Mouse (Mus musculus): ENCODE measurements at regions not wholly inside any gene's neighbourhood (a gene's known extent, or its start where the extent isn't known, plus 50 kb on each side); places are given as distances from the start of the nearest gene placed in this dataset.
A peak's percentile ranks its signal among the peaks of the same experiment; 100 is the strongest.

- no peak for DNase-seq (ENCODE audit: low spot score in 2 of 2)
These were observed 244.8 kb upstream of the Adgrl2 start for GRCm38 (mm10) chr3:149235183-149235582.

- DNase-seq (ENCODE audit: low spot score in 2 of 2): no peak
These were observed 243.4 kb upstream of the Adgrl2 start for GRCm38 (mm10) chr3:149233691-149234131.

GRCm38 (mm10) chr3:149233191-149233641, 242.9 kb upstream of the Adgrl2 start:
- peak; percentile 19 to 64 for DNase-seq (ENCODE audit: low spot score in 2 of 2)

GRCm38 (mm10) chr3:149231346-149231745, 241.0 kb upstream of the Adgrl2 start:
- DNase-seq (ENCODE audit: low spot score in 2 of 2): no peak

GRCm38 (mm10) chr3:149227556-149227955, 237.2 kb upstream of the Adgrl2 start:
- no peak for DNase-seq (ENCODE audit: low spot score in 2 of 2)

DNA sequence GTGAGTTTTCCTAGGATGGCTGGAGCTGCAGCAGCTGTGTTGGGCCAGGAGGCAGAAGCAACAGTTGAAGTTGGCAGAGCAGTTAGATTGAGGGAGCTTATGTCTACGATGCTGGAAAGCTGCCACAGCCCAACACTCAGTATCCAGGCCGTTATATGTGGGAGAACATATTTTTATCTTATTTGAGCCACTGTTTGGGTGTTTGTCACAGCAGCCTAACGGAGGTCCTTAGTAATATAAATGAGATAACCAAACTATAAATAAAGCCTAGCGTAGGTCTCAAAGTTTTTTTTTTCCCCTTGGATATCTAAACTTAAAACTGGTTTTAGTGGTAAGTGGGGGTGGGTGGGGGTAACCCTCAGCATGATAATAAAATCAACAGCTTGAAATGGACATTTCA, 236.4 kb upstream of the Adgrl2 start:
- no peak for DNase-seq (ENCODE audit: low spot score in 2 of 2)

GRCm38 (mm10) chr3:149225684-149226083, 235.3 kb upstream of the Adgrl2 start:
- DNase-seq (ENCODE audit: low spot score in 2 of 2): no peak

DNA sequence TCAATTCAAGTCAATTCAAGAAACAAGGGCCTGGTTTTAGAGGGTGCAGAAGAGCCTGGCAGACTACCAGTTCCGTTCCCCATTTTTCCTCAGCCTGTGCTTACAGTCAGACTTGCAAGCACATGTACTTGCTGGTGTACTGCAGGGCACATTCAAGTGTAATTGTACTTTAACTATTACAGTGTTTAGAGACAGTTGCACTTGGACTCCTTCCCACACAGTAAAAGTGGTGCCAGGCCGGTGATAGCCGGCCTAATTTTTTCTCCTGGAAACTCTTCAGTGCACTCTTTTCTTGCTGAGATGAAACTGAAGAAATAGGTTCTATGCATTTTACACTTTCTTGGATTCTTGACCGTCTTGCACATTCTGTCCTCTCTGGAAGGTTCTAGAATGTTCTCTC, 233.9 kb upstream of the Adgrl2 start:
- no peak for DNase-seq (ENCODE audit: low spot score in 2 of 2)

DNA sequence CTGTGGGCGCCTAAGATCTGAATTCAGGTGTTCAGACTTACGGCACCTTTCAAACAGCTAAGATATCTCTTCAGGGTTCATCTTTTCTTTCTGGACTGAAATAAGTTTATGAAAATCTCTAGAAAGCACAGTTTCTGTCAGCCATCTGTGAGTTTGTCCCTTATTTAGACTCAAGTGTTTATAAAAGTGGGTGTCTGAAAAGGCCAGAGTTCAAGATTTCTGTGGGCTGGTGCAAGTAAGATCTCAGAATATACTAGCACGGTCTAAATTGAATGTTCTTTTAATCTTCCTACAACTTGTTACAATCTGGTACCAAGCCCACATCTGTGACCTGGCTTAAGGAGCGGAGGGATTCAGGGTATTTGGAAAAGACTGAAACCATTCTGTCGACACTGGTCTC, 233.4 kb upstream of the Adgrl2 start:
- no peak for DNase-seq (ENCODE audit: low spot score in 2 of 2)

- DNase-seq (ENCODE audit: low spot score in 2 of 2): no peak
These were observed 230.6 kb upstream of the Adgrl2 start for GRCm38 (mm10) chr3:149220958-149221357.

GRCm38 (mm10) chr3:149220304-149220951, 230.1 kb upstream of the Adgrl2 start:
- DNase-seq (ENCODE audit: low spot score in 2 of 2): no peak

DNA sequence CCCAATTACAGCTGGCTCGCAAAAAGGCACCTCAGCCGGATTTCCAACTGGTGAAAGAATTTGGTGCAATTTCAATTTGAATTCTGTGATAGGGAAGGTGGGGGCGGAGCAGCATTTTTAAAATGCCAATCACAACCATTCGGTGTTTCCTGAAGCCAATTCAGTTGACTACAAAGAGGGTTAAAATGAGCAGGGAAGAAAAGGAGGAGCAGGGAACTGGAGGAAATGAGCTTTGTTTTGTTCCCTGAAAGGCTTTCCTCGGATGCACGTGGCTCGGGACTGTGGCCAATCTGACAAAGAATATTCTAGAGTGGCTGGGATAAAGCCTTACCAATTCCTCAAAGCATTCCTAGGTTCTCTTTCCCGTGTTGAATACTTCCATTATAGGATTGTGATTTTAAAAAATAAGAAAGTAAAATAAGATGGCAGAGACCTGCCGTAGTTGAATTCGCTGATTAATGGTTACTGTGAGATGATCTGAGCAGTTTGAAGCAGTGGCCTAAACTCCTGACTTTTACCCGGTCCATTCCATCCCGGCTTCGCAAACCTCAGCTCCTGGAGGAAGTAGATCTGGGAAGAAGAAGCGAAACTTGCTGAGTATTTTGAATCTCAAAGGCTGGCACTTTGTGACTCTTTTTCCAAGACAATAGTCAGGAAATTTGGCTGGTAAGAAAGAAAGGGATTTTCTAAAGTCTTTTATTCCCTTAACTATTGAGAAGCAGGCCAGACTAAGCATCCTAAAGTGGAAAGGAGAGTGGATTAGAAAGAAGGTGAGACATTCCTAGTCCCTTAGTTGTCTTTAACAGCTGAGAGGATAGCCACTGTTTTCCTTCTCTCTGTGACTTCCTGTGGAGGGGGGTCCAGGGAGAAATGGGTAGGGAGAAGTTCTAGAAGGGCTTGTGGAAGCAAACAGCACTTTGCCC, 229.3 kb upstream of the Adgrl2 start:
- peak; percentile 9 to 13 for DNase-seq (ENCODE audit: low spot score in 2 of 2)

DNA sequence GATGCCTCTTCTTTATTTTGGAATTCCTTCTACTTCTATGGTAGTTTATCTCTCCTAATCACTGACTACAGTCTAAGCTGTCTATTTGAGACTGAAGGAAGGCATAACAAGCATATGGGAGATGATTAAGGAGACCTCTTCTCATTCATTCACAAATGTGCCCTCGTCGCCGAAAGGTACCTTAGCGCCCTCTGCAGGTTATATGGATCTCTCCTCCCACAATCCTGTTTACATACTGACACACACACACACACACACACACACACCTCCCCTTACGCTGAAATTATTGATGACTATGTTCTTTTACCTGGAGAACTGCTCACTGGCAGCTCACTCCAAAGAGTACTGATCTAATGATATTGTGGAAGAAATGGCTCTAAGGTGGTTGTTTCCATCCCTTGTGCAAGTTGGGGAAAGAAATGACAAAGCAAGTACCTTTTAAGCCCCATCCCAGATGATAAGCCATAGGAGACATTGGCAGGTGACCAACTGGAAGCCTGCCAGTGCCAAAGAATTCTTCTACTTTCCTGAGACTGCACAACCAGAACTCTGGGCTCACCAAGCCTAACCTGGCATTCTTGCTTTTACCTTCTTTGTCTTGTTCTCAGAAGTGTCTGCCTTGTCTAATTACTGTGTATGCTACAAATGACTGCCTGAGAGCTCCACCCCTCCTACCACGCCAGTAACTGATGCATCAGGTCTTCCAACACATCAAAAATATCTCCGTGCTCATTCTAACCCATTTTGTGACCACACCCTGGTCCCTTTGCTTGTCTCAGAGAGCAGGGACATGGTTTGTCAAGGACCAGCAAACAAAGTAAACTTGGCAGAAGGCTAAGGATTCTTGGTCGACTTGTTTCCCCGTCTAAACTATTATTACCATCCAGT, 227.8 kb upstream of the Adgrl2 start:
- DNase-seq (ENCODE audit: low spot score in 2 of 2): no peak

DNA sequence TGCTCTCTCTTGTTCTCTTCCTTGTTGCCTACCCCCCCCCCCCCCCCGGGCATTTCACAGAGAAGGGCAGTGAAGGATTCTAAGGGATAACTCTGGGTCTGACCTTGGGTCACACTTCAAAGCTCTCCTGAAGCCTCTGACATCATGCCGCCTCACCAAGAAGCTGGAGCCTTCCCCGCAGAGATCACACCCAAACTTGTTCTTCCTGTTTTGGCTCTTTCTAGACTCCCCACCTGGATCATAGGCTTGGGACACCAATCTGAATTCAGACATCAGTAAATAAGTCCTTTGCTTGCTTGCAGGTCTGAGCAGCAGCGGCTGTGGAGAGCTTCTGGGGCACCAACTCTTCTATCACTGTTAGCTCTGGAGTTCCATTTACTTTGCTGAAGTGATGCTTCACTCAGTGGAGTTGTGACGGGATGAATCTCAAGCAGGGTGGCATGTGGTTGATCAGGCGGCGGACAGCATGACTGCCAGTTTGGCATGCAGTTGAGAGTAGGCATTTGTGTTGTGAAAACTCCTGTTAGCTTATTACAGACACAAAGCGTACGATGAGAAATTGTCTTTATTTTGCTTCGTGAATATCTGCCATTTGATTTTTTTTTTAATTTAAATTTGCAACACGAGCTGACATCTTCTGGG, 226.5 kb upstream of the Adgrl2 start:
- DNase-seq (ENCODE audit: low spot score in 2 of 2): peak; percentile 52 to 77

DNA sequence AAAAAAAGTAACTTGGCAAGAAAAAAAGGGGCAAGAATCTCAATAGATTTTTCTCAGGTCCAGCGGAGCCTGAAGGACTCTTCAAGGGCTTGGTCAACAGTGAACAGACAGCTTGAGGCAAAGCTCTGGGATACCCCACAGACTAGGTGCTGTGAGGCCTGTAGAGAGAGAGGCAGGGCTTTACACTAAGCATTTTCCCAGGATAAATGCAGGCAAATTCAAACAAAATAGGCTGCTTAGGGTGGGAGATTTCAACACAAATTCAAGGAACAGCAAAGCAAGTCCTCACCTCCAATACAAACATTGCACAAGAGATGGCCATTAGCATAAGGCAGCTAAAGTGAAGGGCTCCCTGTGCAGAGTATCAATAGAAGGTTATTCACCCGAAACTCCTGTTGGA, 225.3 kb upstream of the Adgrl2 start:
- no peak for DNase-seq (ENCODE audit: low spot score in 2 of 2)

- no peak for DNase-seq (ENCODE audit: low spot score in 2 of 2)
These were observed 221.6 kb upstream of the Adgrl2 start for GRCm38 (mm10) chr3:149211909-149212308.

DNA sequence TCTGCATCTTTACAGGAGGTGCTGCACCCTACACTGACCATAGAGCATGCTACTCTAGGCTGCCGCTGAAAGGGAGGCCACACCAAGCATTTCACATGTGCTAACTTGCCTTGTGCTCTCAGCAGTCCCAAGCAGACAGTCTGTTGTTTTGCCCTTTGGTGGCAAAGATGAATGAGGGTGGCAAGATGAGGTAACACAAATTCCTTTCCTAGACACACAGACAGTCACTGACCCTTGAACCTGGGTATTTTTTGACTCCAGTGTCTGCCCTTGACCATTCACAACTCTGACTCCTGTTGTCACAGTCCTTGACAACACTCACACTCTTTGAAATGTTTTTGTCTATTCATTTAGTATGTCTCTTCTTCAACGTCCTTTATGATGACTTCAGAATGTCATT, 218.9 kb upstream of the Adgrl2 start:
- no peak for DNase-seq (ENCODE audit: low spot score in 2 of 2)

DNA sequence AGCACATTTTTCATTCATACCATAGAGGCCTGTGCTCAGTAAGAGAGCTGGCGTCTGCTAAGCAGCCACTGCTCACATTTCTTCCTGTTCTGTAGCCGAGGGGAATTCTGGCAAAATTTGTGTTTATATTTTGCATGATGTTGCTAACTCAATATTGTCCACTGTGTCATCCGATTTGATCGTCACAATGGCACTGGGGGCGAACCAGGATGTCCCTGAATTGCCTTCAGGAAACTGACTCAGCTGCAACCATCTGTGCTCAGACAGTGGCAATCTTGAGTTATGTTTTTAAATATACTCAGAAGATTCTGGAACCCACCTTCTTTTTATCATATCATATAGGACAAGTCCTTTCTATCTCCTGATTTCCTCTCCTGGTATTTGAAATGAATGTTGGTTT, 213.1 kb upstream of the Adgrl2 start:
- DNase-seq (ENCODE audit: low spot score in 2 of 2): peak in 1 of 2 experiments; percentile 24

DNA sequence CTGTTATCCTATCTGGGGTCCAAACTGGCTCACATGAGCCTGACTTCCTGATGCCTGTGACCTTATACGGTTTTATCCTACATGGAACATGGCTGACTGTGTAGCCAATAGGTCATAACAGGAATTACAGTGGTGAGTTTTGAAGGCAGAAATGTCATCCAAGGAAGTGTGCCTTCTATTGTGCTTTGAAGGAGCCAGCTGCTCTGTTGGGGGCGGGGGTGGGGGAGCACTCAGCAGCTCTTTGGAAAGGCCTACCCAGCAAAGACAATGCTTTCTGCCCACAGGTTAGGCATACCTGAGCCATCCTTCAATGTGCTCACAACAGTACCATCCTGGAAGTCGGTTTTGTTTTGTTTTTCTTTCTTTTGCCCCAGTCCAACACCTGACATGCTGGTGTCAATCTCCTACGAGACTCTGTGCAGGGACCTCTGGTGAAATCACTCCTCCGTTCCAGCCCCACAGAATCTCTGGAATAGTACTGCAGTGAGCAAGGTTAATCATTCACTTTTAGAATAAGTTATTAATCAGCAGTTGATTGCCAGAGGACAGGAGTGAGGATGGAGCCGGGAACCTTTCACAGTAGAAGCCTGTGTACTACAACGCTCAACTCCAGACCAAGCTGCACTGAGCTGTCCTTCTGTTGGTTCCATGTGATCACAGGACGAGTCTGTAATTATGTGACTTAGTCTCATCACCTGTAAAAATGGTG, 206.3 kb upstream of the Adgrl2 start:
- DNase-seq (ENCODE audit: low spot score in 2 of 2): no peak

- peak in 1 of 2 experiments; percentile 3 for DNase-seq (ENCODE audit: low spot score in 2 of 2)
These were observed 200.7 kb upstream of the Adgrl2 start for GRCm38 (mm10) chr3:149190856-149191576.

Data from layer of hippocampus, adult 18-20 months (tissue).